Mouse (Mus musculus): ENCODE measurements around the gene Ccr7. TPM values are rescaled to one million over a fixed set of nuclear protein-coding genes. Genes with fewer than 3 reads are reported as not detected.

The Ccr7 gene
- total and polyA plus RNA-seq, 3 experiments = 203 to 306 (median 241) TPM

- H3K4me1 ChIP-seq (ENCODE audit: control insufficient read depth in 1 of 2, insufficient read depth in 2 of 2) = peaks cover 20 to 75% of the 10 kb centered on the region in 2 experiments
- H3K36me3 ChIP-seq (replicated peaks in 1 of 2; ENCODE audit: control insufficient read depth in 1 of 2, insufficient read depth in 1 of 2, low read length in 1 of 2) = peaks cover 51 to 63% of the 10 kb centered on the region in 2 experiments
- in situ Hi-C loops (cut with MboI; ENCODE audit: low pct_ligation_motif_present, low pct_unique_long_range_greater_than_20kb, low sequenced_read_pairs) (no loop called here), dilution Hi-C loops (cut with MboI; ENCODE audit: extremely low pct_ligation_motif_present, extremely low pct_unique_long_range_greater_than_20kb, low sequenced_read_pairs) (no loop called here)
- no peak overlapping the region for H3K4me3 ChIP-seq (replicated peaks in 1 of 3; ENCODE audit: low read depth in 2 of 3, low read length in 2 of 3, poor library complexity in 1 of 3)
- no peaks in the 10 kb centered on the region for H3K9me3 ChIP-seq (replicated peaks; ENCODE audit: low read length)
- H3K9ac ChIP-seq (ENCODE audit: insufficient read depth, low read depth) = no peak overlapping the region
- TF ChIP-seq ZMIZ1 (IDR thresholded peaks at IDR 0.05; ENCODE audit: low read depth, low read length) (peak; percentile 48; the same call in 1 of the 2 replicates), CHD2 (IDR thresholded peaks at IDR 0.05; ENCODE audit: low read length) (peak; percentile 33; the same call in 1 of the 2 replicates), USF1 (IDR thresholded peaks at IDR 0.05; ENCODE audit: low read depth, low read length) (no peak), E2F4 (IDR thresholded peaks at IDR 0.05; ENCODE audit: insufficient replicate concordance, low read depth, low read length) (no peak), POLR2AphosphoS2 (IDR thresholded peaks at IDR 0.05; ENCODE audit: low read depth, low read length) (peak; percentile 77; the same call in 1 of the 2 replicates), JUND (conservative IDR thresholded peaks at IDR 0.05; ENCODE audit: low read depth, low read length) (no peak), ZKSCAN1 (IDR thresholded peaks at IDR 0.05; ENCODE audit: borderline replicate concordance, low read depth, low read length) (no peak)
- no peak overlapping the region for H3K27ac ChIP-seq (ENCODE audit: insufficient read depth, low read depth)
- no peaks in the 10 kb centered on the region for H3K27me3 ChIP-seq (replicated peaks)
- no peak for DNase-seq (ENCODE audit: extremely low read depth)
- H3K4me2 ChIP-seq (ENCODE audit: insufficient read depth, low read depth, poor library complexity, severe bottlenecking) = no peak overlapping the region
- H3K79me2 ChIP-seq (replicated peaks; ENCODE audit: control insufficient read depth, extremely low read depth, insufficient read depth, poor library complexity, severe bottlenecking) = peaks cover 7% of the 10 kb centered on the region; the same call in 1 of the 2 replicates
Measured at GRCm38 (mm10) chr11:99143123-99144082, 11.5 kb downstream of the Ccr7 start.

GRCm38 (mm10) chr11:99142493-99143095 lies 12.3 kb downstream of the Ccr7 start:
- no peak overlapping the region for H3K4me3 ChIP-seq (replicated peaks in 1 of 3; ENCODE audit: low read depth in 2 of 3, low read length in 2 of 3, poor library complexity in 1 of 3)
- H3K9ac ChIP-seq (ENCODE audit: insufficient read depth, low read depth) = no peak overlapping the region
- TF ChIP-seq POLR2AphosphoS2 (IDR thresholded peaks at IDR 0.05; ENCODE audit: low read depth, low read length) (peak; percentile 20; the same call in 1 of the 2 replicates), CHD2 (IDR thresholded peaks at IDR 0.05; ENCODE audit: low read length) (peak; percentile 38; the same call in 1 of the 2 replicates), BHLHE40 (IDR thresholded peaks at IDR 0.05; ENCODE audit: low read depth, low read length) (peak; percentile 70), SIN3A (IDR thresholded peaks at IDR 0.05; ENCODE audit: low read length) (peak; percentile 39; the same call in 1 of the 2 replicates), RAD21 (IDR thresholded peaks at IDR 0.05; ENCODE audit: low read depth, low read length) (no peak), ETS1 (conservative IDR thresholded peaks at IDR 0.05; ENCODE audit: low read depth, low read length) (0 out of 2 replicates have a peak, but pooled peaks have one; percentile 15)
- no peaks in the 10 kb centered on the region for H3K27me3 ChIP-seq (replicated peaks)
- no peak overlapping the region for H3K4me2 ChIP-seq (ENCODE audit: insufficient read depth, low read depth, poor library complexity, severe bottlenecking)
- in situ Hi-C loops (cut with MboI; ENCODE audit: low pct_ligation_motif_present, low pct_unique_long_range_greater_than_20kb, low sequenced_read_pairs) (no loop called here), dilution Hi-C loops (cut with MboI; ENCODE audit: extremely low pct_ligation_motif_present, extremely low pct_unique_long_range_greater_than_20kb, low sequenced_read_pairs) (no loop called here)
- no peak overlapping the region for H3K27ac ChIP-seq (ENCODE audit: insufficient read depth, low read depth)
- 0 out of 2 replicates have a peak, but pooled peaks cover 4% of the 10 kb centered on the region for H3K79me2 ChIP-seq (replicated peaks; ENCODE audit: control insufficient read depth, extremely low read depth, insufficient read depth, poor library complexity, severe bottlenecking)
- H3K36me3 ChIP-seq (replicated peaks in 1 of 2; ENCODE audit: control insufficient read depth in 1 of 2, insufficient read depth in 1 of 2, low read length in 1 of 2) = peaks cover 43 to 54% of the 10 kb centered on the region in 2 experiments
- DNase-seq (ENCODE audit: extremely low read depth) = no peak
- H3K9me3 ChIP-seq (replicated peaks; ENCODE audit: low read length) = no peaks in the 10 kb centered on the region
- peaks cover 20 to 69% of the 10 kb centered on the region in 2 experiments for H3K4me1 ChIP-seq (ENCODE audit: control insufficient read depth in 1 of 2, insufficient read depth in 2 of 2)
